Mouse (Mus musculus) liver, adult 2 months (tissue): ENCODE data around the gene Fsd2. TPM values are rescaled to one million over a fixed set of nuclear protein-coding genes. Genes with fewer than 3 reads are reported as not detected.

Experiments used
- DNase-seq: peaks from one replicate; pipeline ENCODE4 v3.0.0-alpha.2; 2011; ENCODE audit warnings: low read depth, low spot score; ENCODE audit errors: extremely low read depth
- H3K27ac ChIP-seq: fragments of 200-500 bp; replicated peaks from 2 replicates; pipeline ENCODE4 v1.5.1; 2012; ENCODE audit warnings: low read depth, mild to moderate bottlenecking, control low read depth, inconsistent platforms, low read length; ENCODE audit not compliant: insufficient read depth
- H3K27me3 ChIP-seq: fragments of 200-500 bp; 2 replicates; pipeline ENCODE4 v1.6.1; 2012; ENCODE audit warnings: mild to moderate bottlenecking, moderate library complexity, low read length, inconsistent platforms; ENCODE audit not compliant: control insufficient read depth, insufficient read depth
- H3K36me3 ChIP-seq: fragments of 200-500 bp; 2 replicates; pipeline ENCODE4 v1.6.1; 2012; ENCODE audit warnings: low read length, inconsistent platforms; ENCODE audit not compliant: control insufficient read depth, insufficient read depth
- H3K4me1 ChIP-seq: fragments of 200-500 bp; 2 replicates; pipeline ENCODE4 v1.6.1; 2011; ENCODE audit warnings: low read length; ENCODE audit not compliant: control insufficient read depth, insufficient read depth
- H3K4me3 ChIP-seq: fragments of 200-500 bp; 2 replicates; pipeline ENCODE4 v1.5.1; 2011; ENCODE audit warnings: low read depth, mild to moderate bottlenecking, control low read depth, low read length, moderate library complexity; ENCODE audit not compliant: insufficient read depth
- H3K79me2 ChIP-seq: fragments of 200-500 bp; 2 replicates; pipeline ENCODE4 v1.6.1; 2012; ENCODE audit warnings: inconsistent platforms, mild to moderate bottlenecking, low read length, moderate library complexity; ENCODE audit not compliant: control insufficient read depth, insufficient read depth
- H3K9ac ChIP-seq: fragments of 200-500 bp; 2 replicates; pipeline ENCODE4 v1.6.1; 2012; ENCODE audit warnings: low read depth, mild to moderate bottlenecking, control low read depth, inconsistent platforms, low read length
- CTCF ChIP-seq: fragments of 200-500 bp; IDR thresholded peaks from 2 replicates; pipeline ENCODE4 v1.5.1; 2011; ENCODE audit warnings: low read depth, low read length, control low read depth
- POLR2A ChIP-seq: fragments of 200-500 bp; IDR thresholded peaks from 2 replicates; pipeline ENCODE4 v1.6.1; 2011; ENCODE audit warnings: low read length, control low read depth; ENCODE audit not compliant: insufficient read depth; ENCODE audit errors: extremely low read depth
- WGBS: fragments of 180-500 bp; shearing (Covaris S2); methylation state at CpG from one replicate; pipeline ENCODE4 v1.1.7; 2018; 5-methylcytosine and 5-hydroxymethylcytosine counted together
- polyA plus RNA-seq: library from polyadenylated mRNA; depleted of rRNA; stranded (reverse); fragments of >200 nt; gene quantifications from 2 replicates; pipeline ENCODE4 v1.2.3, GENCODE M21; 2012
- total RNA-seq: library from RNA; depleted of rRNA; stranded (reverse); fragments of >200 nt; gene quantifications from 2 replicates; pipeline ENCODE4 v1.2.3, GENCODE M21; 2014

Gene Fsd2
- total and polyA plus RNA-seq, 2 experiments = 0.04 to 0.28 TPM

- H3K27ac ChIP-seq = no peak overlapping the region
- H3K4me3 ChIP-seq = no peak overlapping the region
- no peak for TF ChIP-seq POLR2A
- no peak for TF ChIP-seq CTCF
- no peaks in the 10 kb centered on the region for H3K36me3 ChIP-seq
- H3K9ac ChIP-seq = no peak overlapping the region
- no peak for DNase-seq
- 89% methylated on average over 7 of the region's 7 CpGs for WGBS
- H3K4me1 ChIP-seq = 0 out of 2 replicates have a peak, but pooled peaks cover 2% of the 10 kb centered on the region
- H3K79me2 ChIP-seq = no peaks in the 10 kb centered on the region
- no peaks in the 10 kb centered on the region for H3K27me3 ChIP-seq
Observed at GRCm38 (mm10) chr7:81565381-81566055, 1.2 kb downstream of the Fsd2 start.

- Histone ChIP-seq H3K79me2 (no peaks in the 10 kb centered on the region), H3K9ac (no peak overlapping the region), H3K4me3 (no peak overlapping the region), H3K27me3 (no peaks in the 10 kb centered on the region), H3K4me1 (0 out of 2 replicates have a peak, but pooled peaks cover 2% of the 10 kb centered on the region), H3K36me3 (no peaks in the 10 kb centered on the region), H3K27ac (no peak overlapping the region)
- DNase-seq = no peak
- TF ChIP-seq CTCF = no peak
- 86% methylated on average over 7 of the region's 7 CpGs for WGBS
Observed at GRCm38 (mm10) chr7:81564766-81565165, 2.0 kb downstream of the Fsd2 start.

- no peak for DNase-seq
- Histone ChIP-seq H3K36me3 (no peaks in the 10 kb centered on the region), H3K27ac (no peak overlapping the region), H3K4me1 (0 out of 2 replicates have a peak, but pooled peaks cover 2% of the 10 kb centered on the region), H3K79me2 (no peaks in the 10 kb centered on the region), H3K9ac (no peak overlapping the region), H3K4me3 (no peak overlapping the region), H3K27me3 (no peaks in the 10 kb centered on the region)
- TF ChIP-seq POLR2A = no peak
- no peak for TF ChIP-seq CTCF
- WGBS = 76% methylated on average over 4 of the region's 4 CpGs
Observed at GRCm38 (mm10) chr7:81563506-81564015, 3.2 kb downstream of the Fsd2 start.

DNA sequence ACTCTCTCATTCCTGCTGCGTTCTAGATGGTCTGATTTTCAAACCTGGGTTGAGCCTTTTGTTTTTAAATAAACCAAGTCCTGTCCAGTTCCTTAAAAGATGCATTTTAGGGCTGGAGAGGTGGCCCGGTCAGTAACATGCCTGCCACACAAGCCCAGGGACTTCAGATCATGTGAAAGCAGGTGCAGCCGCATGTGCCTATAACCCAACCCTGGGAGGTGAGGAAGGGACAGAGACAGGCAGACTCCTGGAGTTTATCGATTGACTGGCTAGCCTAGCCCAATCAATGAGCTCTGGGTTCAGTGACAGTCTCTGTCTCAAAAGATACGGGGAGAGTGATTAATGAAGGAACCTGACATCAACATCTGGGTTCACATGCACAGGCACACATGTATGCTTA is 5.5 kb downstream of the Fsd2 start:
- no peak overlapping the region for H3K27ac ChIP-seq
- H3K36me3 ChIP-seq = no peaks in the 10 kb centered on the region
- WGBS = 41% methylated on average over 5 of the region's 5 CpGs
- 0 out of 2 replicates have a peak, but pooled peaks cover 2% of the 10 kb centered on the region for H3K4me1 ChIP-seq
- DNase-seq = peak; percentile 50
- no peak overlapping the region for H3K4me3 ChIP-seq
- no peak overlapping the region for H3K9ac ChIP-seq
- no peaks in the 10 kb centered on the region for H3K79me2 ChIP-seq
- TF ChIP-seq CTCF (no peak), POLR2A (no peak)
- no peaks in the 10 kb centered on the region for H3K27me3 ChIP-seq

DNA sequence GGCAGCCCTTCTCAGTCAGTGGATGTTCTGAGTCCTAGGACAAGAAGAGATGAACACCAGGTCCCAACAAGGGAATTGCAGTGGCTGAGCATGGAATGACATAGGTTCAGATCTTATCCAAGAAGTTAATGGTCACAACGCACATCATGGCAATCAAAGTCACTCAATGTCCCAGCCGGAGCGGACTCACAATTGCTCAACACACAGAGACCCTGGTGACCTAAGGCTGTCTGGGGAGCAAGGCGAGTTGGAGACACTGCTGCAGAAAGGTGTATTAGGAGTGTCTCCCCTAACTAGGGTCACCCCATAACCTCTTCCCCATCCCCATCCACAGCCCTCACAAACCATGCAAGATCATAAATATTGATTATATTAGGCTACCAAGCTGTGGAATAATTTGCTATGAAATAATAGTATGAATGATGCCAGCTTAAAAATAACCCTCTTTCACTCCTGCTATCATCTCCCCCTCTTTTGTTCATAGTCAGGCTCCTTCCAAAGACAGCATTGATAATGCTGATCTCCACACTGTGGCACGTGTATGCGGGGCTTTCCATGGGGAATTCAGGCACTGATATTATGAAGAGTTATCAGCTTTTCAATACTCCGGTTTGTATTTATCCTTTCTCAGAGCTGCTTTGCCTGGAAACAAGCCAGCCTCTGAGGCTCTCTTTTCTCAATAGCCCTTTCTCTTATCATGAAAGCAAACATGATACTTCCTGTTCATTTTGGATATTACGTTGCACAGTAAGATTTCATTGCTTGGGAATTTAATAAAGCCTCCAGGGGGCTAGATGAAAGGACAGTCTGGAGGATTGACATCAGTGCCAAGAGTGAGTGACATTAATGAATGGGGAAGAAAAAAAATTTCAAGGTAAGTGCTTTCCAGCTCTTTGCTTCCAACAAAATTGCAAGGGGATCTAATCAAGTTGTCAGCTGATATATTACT is 6.4 kb downstream of the Fsd2 start:
- no peak overlapping the region for H3K27ac ChIP-seq
- no peaks in the 10 kb centered on the region for H3K36me3 ChIP-seq
- H3K9ac ChIP-seq = no peak overlapping the region
- H3K79me2 ChIP-seq = no peaks in the 10 kb centered on the region
- WGBS = 52% methylated on average over 8 of the region's 8 CpGs
- 0 out of 2 replicates have a peak, but pooled peaks cover 2% of the 10 kb centered on the region for H3K4me1 ChIP-seq
- no peaks in the 10 kb centered on the region for H3K27me3 ChIP-seq
- no peak overlapping the region for H3K4me3 ChIP-seq
- DNase-seq = no peak
- TF ChIP-seq POLR2A = no peak
- TF ChIP-seq CTCF = no peak
